ENCODE assay signal across 11 mouse cellular contexts in genomic region chr16:5418462-5419197, GRCm38 (mm10).
DNase-seq lines count a peak whose midpoint lies in the region; ATAC-seq lines count a peak whose summit lies in the region.
"Had no signal": no experiment of that assay in that cellular context is flagged by ENCODE, and none has a peak within 500 bp of the region (broad histone marks: within the 10 kb centered on the region; RNA-seq: fewer than 3 reads in every experiment).

No protein-coding gene starts in this region.

- H3K4me2 ChIP-seq in forebrain, embryonic 15.5 days (replicated peaks), result no peak overlapping the region
- H3K4me2 ChIP-seq: midbrain, embryonic 12.5 days had no signal

- ATAC-seq in forebrain, embryonic 15.5 days (replicated peaks), result no peak
- ATAC-seq in inflammation-experienced regulatory T-cells, adult 6 months, result no peak
- ATAC-seq: CD4-positive, CD25-positive, alpha-beta regulatory T cell, adult 4 months had no signal

- 35% methylated on average over 4 of the region's 4 CpGs for WGBS in forebrain, embryonic 15.5 days
- 83% methylated on average over 4 of the region's 4 CpGs for WGBS in forebrain, embryonic 10.5 days

- no peaks in the 10 kb centered on the region for H3K9me3 ChIP-seq in forebrain, embryonic 15.5 days
- H3K9me3 ChIP-seq in forebrain, embryonic 10.5 days, result no peaks in the 10 kb centered on the region
- H3K9me3 ChIP-seq: midbrain, embryonic 12.5 days had no signal

- no peaks in the 10 kb centered on the region for H3K27me3 ChIP-seq in forebrain, embryonic 15.5 days
- no peaks in the 10 kb centered on the region for H3K27me3 ChIP-seq in forebrain, embryonic 10.5 days (ENCODE audit: poor library complexity, severe bottlenecking)

- intact Hi-C loops in left cerebral cortex, postnatal 10 days (cut with DNase I), result no loop called here

- H3K9ac ChIP-seq in forebrain, embryonic 15.5 days (replicated peaks), result no peak overlapping the region
- H3K9ac ChIP-seq: liver, embryonic 14.5 days; midbrain, embryonic 12.5 days had no signal

- peaks cover 9% of the 10 kb centered on the region; the same call in 1 of the 2 replicates for H3K4me1 ChIP-seq in forebrain, embryonic 15.5 days
- no peaks in the 10 kb centered on the region for H3K4me1 ChIP-seq in forebrain, embryonic 10.5 days
- H3K4me1 ChIP-seq: midbrain, embryonic 12.5 days had no signal

- no peaks in the 10 kb centered on the region for H3K36me3 ChIP-seq in forebrain, embryonic 15.5 days
- H3K36me3 ChIP-seq in forebrain, embryonic 10.5 days (replicated peaks), result no peaks in the 10 kb centered on the region
- H3K36me3 ChIP-seq: midbrain, embryonic 12.5 days had no signal

- DNase-seq in forebrain, embryonic 10.5 days (ENCODE audit: extremely low spot score, low spot score), result no peak
- DNase-seq in left cerebral cortex, postnatal 10 days (ENCODE audit: extremely low spot score in 1 of 2, low spot score in 2 of 2), result peak; percentile 23 to 65
- DNase-seq in left cerebral cortex, adult 8-10 months (ENCODE audit: low spot score in 2 of 2), result no peak
- peak; percentile 38 for DNase-seq in adrenal gland, postnatal 14 days
- DNase-seq in frontal cortex, postnatal 36 days (ENCODE audit: low spot score in 2 of 2), result peak; percentile 9 to 12
- no peak for DNase-seq in cerebellum, adult 8-10 months

- H3K27ac ChIP-seq in forebrain, embryonic 15.5 days (replicated peaks), result peak overlapping the region; percentile 44; the same call in 1 of the 2 replicates
- no peak overlapping the region for H3K27ac ChIP-seq in forebrain, embryonic 10.5 days
- H3K27ac ChIP-seq: liver, embryonic 14.5 days; midbrain, embryonic 12.5 days had no signal

- no peak overlapping the region for H3K4me3 ChIP-seq in forebrain, embryonic 15.5 days
- H3K4me3 ChIP-seq in forebrain, embryonic 10.5 days, result no peak overlapping the region
- H3K4me3 ChIP-seq: midbrain, embryonic 12.5 days had no signal

Comparison
In these comparisons a context has a peak if more than half of its experiments do, and no peak if none do; other contexts are left out.
1. DNase-seq: peak in left cerebral cortex, postnatal 10 days (2 of 2), adrenal gland, postnatal 14 days (single experiment) and frontal cortex, postnatal 36 days (2 of 2); none in forebrain, embryonic 10.5 days (single experiment), left cerebral cortex, adult 8-10 months (0 of 2) and cerebellum, adult 8-10 months (single experiment).